Mouse (Mus musculus) CH12.LX (cell line): ENCODE measurements at regions not wholly inside any gene's neighbourhood (a gene's known extent, or its start where the extent isn't known, plus 50 kb on each side); places are given as distances from the start of the nearest gene placed in this dataset.

ENCODE experiments used
- DNase-seq: peaks from one replicate; pipeline ENCODE4 v3.0.0-alpha.2; 2013; ENCODE audit errors: extremely low read depth
- H3K27ac ChIP-seq: 2 replicates; pipeline ENCODE4 v1.5.1; 2012; ENCODE audit warnings: low read depth, mild to moderate bottlenecking, control low read depth, moderate library complexity; ENCODE audit not compliant: insufficient read depth
- H3K27me3 ChIP-seq: replicated peaks from 2 replicates; pipeline ENCODE3; 2012; ENCODE audit warnings: inconsistent platforms
- H3K36me3 ChIP-seq, 2 experiments: replicated peaks in 1 of 2; 2 replicates each; pipeline versions ENCODE3 to v1.6.1; 2012; ENCODE audit warnings: inconsistent platforms in 1 of 2, low read length in 1 of 2, mild to moderate bottlenecking in 1 of 2, mixed read lengths in 1 of 2, moderate library complexity in 1 of 2; ENCODE audit not compliant: control insufficient read depth in 1 of 2, insufficient read depth in 1 of 2
- H3K4me1 ChIP-seq, 2 experiments: 2 replicates each; pipeline ENCODE4 v1.6.1; 2012; ENCODE audit warnings: inconsistent platforms in 1 of 2, moderate library complexity in 1 of 2; ENCODE audit not compliant: insufficient read depth in 2 of 2, control insufficient read depth in 1 of 2
- H3K4me2 ChIP-seq: 2 replicates; pipeline ENCODE4 v1.6.1; 2012; ENCODE audit warnings: low read depth, mild to moderate bottlenecking, control low read depth; ENCODE audit not compliant: poor library complexity, insufficient read depth, severe bottlenecking
- H3K4me3 ChIP-seq, 3 experiments: fragments of 150-350 bp in 1 of 3; sonication (generic) in 1 of 3; replicated peaks in 1 of 3; 2 replicates each; pipeline versions ENCODE3 to v1.5.1; 2011 to 2012; ENCODE audit warnings: low read depth in 2 of 3, low read length in 2 of 3, mild to moderate bottlenecking in 2 of 3, moderate library complexity in 2 of 3, control low read depth in 1 of 3, improper control_type of control experiment in 1 of 3, inconsistent platforms in 1 of 3, mixed read lengths in 1 of 3; ENCODE audit not compliant: poor library complexity in 1 of 3
- H3K79me2 ChIP-seq: replicated peaks from 2 replicates; pipeline ENCODE4 v1.6.1; 2012; ENCODE audit warnings: mild to moderate bottlenecking, moderate library complexity; ENCODE audit not compliant: control insufficient read depth, poor library complexity, insufficient read depth, severe bottlenecking; ENCODE audit errors: extremely low read depth
- H3K9ac ChIP-seq: 2 replicates; pipeline ENCODE4 v1.6.1; 2012; ENCODE audit warnings: low read depth, mild to moderate bottlenecking, control low read depth, moderate library complexity; ENCODE audit not compliant: insufficient read depth
- H3K9me3 ChIP-seq: replicated peaks from 2 replicates; pipeline ENCODE3; 2012; ENCODE audit warnings: low read length, inconsistent platforms, mixed read lengths
- CHD1 ChIP-seq: IDR thresholded peaks from 2 replicates; pipeline ENCODE4 v1.6.1; 2012; ENCODE audit warnings: low read depth, low read length, improper control_type of control experiment, inconsistent platforms
- E2F4 ChIP-seq: IDR thresholded peaks from 2 replicates; pipeline ENCODE4 v1.6.1; 2011; ENCODE audit warnings: low read depth, low read length, improper control_type of control experiment; ENCODE audit not compliant: insufficient replicate concordance
- ELF1 ChIP-seq: IDR thresholded peaks from 2 replicates; pipeline ENCODE4 v1.6.1; 2014; ENCODE audit warnings: low read depth, mild to moderate bottlenecking, inconsistent platforms, low read length, improper control_type of control experiment
- EP300 ChIP-seq: IDR thresholded peaks from 2 replicates; pipeline ENCODE4 v1.6.1; 2011; ENCODE audit warnings: low read length, improper control_type of control experiment
- ETS1 ChIP-seq: conservative IDR thresholded peaks from 2 replicates; pipeline ENCODE4 v1.6.1; 2012; ENCODE audit warnings: low read depth, mild to moderate bottlenecking, inconsistent platforms, low read length, improper control_type of control experiment, moderate library complexity
- GABPA ChIP-seq: IDR thresholded peaks from 2 replicates; pipeline ENCODE4 v1.6.1; 2012; ENCODE audit warnings: low read depth, low read length, improper control_type of control experiment, inconsistent platforms; ENCODE audit not compliant: insufficient replicate concordance
- HCFC1 ChIP-seq: IDR thresholded peaks from 2 replicates; pipeline ENCODE4 v1.6.1; 2012; ENCODE audit warnings: low read depth, mild to moderate bottlenecking, inconsistent platforms, low read length, improper control_type of control experiment
- IRF4 ChIP-seq: IDR thresholded peaks from 2 replicates; pipeline ENCODE4 v1.6.1; 2014; ENCODE audit warnings: low read depth, mild to moderate bottlenecking, inconsistent platforms, low read length, improper control_type of control experiment
- JUN ChIP-seq: IDR thresholded peaks from 2 replicates; pipeline ENCODE4 v1.6.1; 2011; ENCODE audit warnings: low read depth, mild to moderate bottlenecking, low read length, improper control_type of control experiment, moderate library complexity; ENCODE audit not compliant: insufficient read depth
- KAT2A ChIP-seq: IDR thresholded peaks from 2 replicates; pipeline ENCODE4 v1.6.1; 2012; ENCODE audit warnings: low read length, improper control_type of control experiment, inconsistent platforms; ENCODE audit not compliant: insufficient replicate concordance
- MAX ChIP-seq: IDR thresholded peaks from 2 replicates; pipeline ENCODE4 v1.6.1; 2011; ENCODE audit warnings: low read length, improper control_type of control experiment
- MAZ ChIP-seq: IDR thresholded peaks from 2 replicates; pipeline ENCODE4 v1.6.1; 2012; ENCODE audit warnings: low read depth, mild to moderate bottlenecking, inconsistent platforms, low read length, improper control_type of control experiment, moderate library complexity
- NRF1 ChIP-seq: IDR thresholded peaks from 2 replicates; pipeline ENCODE4 v1.6.1; 2014; ENCODE audit warnings: low read depth, mild to moderate bottlenecking, inconsistent platforms, low read length, improper control_type of control experiment, moderate library complexity
- PAX5 ChIP-seq: IDR thresholded peaks from 2 replicates; pipeline ENCODE4 v1.6.1; 2012; ENCODE audit warnings: low read length, inconsistent platforms, mixed read lengths
- POLR2A ChIP-seq: IDR thresholded peaks from 2 replicates; pipeline ENCODE4 v1.6.1; 2011; ENCODE audit warnings: low read depth, mild to moderate bottlenecking, improper control_type of control experiment, low read length
- POLR2AphosphoS2 ChIP-seq: IDR thresholded peaks from 2 replicates; pipeline ENCODE4 v1.6.1; 2011; ENCODE audit warnings: low read depth, low read length, improper control_type of control experiment
- RAD21 ChIP-seq: IDR thresholded peaks from 2 replicates; pipeline ENCODE4 v1.6.1; 2011; ENCODE audit warnings: low read depth, mild to moderate bottlenecking, low read length, improper control_type of control experiment, moderate library complexity
- RCOR1 ChIP-seq: conservative IDR thresholded peaks from 2 replicates; pipeline ENCODE4 v1.6.1; 2012; ENCODE audit warnings: low read depth, mild to moderate bottlenecking, inconsistent platforms, low read length, improper control_type of control experiment
- SIN3A ChIP-seq: IDR thresholded peaks from 2 replicates; pipeline ENCODE4 v1.6.1; 2012; ENCODE audit warnings: low read length, improper control_type of control experiment, inconsistent platforms
- TCF12 ChIP-seq: IDR thresholded peaks from 2 replicates; pipeline ENCODE4 v1.6.1; 2014; ENCODE audit warnings: low read depth, mild to moderate bottlenecking, inconsistent platforms, low read length, improper control_type of control experiment
- UBTF ChIP-seq: IDR thresholded peaks from 2 replicates; pipeline ENCODE4 v1.6.1; 2012; ENCODE audit warnings: low read depth, mild to moderate bottlenecking, inconsistent platforms, low read length, improper control_type of control experiment, moderate library complexity
- USF1 ChIP-seq: IDR thresholded peaks from 2 replicates; pipeline ENCODE4 v1.6.1; 2014; ENCODE audit warnings: low read depth, mild to moderate bottlenecking, inconsistent platforms, low read length, improper control_type of control experiment
- USF2 ChIP-seq: conservative IDR thresholded peaks from 2 replicates; pipeline ENCODE4 v1.6.1; 2011; ENCODE audit warnings: low read depth, low read length, improper control_type of control experiment
- ZC3H11A ChIP-seq: IDR thresholded peaks from 2 replicates; pipeline ENCODE4 v1.6.1; 2012; ENCODE audit warnings: low read depth, mild to moderate bottlenecking, inconsistent platforms, low read length, improper control_type of control experiment
- dilution Hi-C: fragments of 300-500 bp; cut with MboI; formaldehyde crosslinking; loops from 2 replicates; pipeline ENCODE4 v1.14.3; 2020; ENCODE audit warnings: low sequenced_read_pairs; ENCODE audit not compliant: extremely low pct_unique_long_range_greater_than_20kb, extremely low pct_ligation_motif_present
- in situ Hi-C: fragments of 300-500 bp; cut with MboI; formaldehyde crosslinking; loops from 3 replicates; pipeline ENCODE4 v1.14.3; 2019; ENCODE audit warnings: low sequenced_read_pairs, low pct_ligation_motif_present, low pct_unique_long_range_greater_than_20kb, mixed read lengths

DNA sequence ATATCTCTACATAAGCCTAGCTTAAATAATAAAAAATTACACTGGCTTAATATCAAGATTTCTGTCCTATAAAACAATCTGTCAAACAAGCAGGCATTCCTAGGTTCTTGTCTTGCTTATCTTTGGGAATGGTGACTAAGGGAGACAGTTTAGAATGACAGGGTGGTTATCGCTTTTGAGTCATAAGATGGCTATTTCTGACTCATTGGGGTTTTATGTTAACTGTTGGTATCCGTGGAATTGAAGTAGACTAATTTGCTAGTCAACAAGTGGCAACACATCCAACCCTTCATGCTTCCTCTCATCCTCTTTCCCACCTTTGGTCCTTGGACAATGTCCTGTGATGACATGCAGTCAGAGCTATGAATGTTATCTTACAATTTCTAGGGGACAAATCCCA, 328.0 kb downstream of the Cps1 start:
- Histone ChIP-seq H3K4me2 (no peak overlapping the region), H3K9me3 (no peaks in the 10 kb centered on the region), H3K27ac (no peak overlapping the region), H3K36me3 (no peaks in the 10 kb centered on the region), H3K27me3 (no peaks in the 10 kb centered on the region), H3K79me2 (no peaks in the 10 kb centered on the region), H3K4me1 (no peaks in the 10 kb centered on the region), H3K9ac (no peak overlapping the region), H3K4me3 (no peak overlapping the region)
- TF ChIP-seq TCF12 (no peak), HCFC1 (no peak), E2F4 (no peak), POLR2AphosphoS2 (no peak), MAZ (no peak), RAD21 (no peak)
- DNase-seq, result no peak
- in situ Hi-C loops (no loop called here), dilution Hi-C loops (no loop called here)

DNA sequence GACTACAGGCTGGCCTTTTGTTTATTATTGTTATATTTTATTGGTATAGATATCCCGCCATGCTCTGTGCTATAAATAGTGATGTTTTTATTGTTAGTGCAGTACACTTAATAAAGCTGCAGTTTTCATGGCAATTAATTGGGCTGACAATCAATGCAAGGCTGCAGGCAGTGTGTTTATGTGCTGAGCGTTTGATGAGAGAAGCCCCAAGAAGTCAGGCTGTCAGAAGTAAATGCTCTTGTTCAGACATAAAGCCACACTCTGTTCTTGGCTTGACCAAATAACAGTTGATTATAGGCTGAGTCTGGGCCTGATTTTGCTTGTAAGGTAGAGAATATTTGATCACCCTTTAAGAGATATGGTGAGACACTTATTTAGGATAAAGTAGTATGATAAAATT, 341.4 kb downstream of the Cps1 start:
- no peak overlapping the region for H3K9ac ChIP-seq
- no peaks in the 10 kb centered on the region for H3K27me3 ChIP-seq
- H3K4me1 ChIP-seq, result no peaks in the 10 kb centered on the region
- no peak overlapping the region for H3K27ac ChIP-seq
- no peaks in the 10 kb centered on the region for H3K79me2 ChIP-seq
- H3K9me3 ChIP-seq, result no peaks in the 10 kb centered on the region
- H3K4me3 ChIP-seq, result no peak overlapping the region
- TF ChIP-seq USF1 (no peak), CHD1 (no peak), ETS1 (no peak), SIN3A (no peak), HCFC1 (no peak)
- DNase-seq, result no peak
- dilution Hi-C loops (no loop called here), in situ Hi-C loops (no loop called here)
- H3K4me2 ChIP-seq, result no peak overlapping the region
- no peaks in the 10 kb centered on the region for H3K36me3 ChIP-seq

DNA sequence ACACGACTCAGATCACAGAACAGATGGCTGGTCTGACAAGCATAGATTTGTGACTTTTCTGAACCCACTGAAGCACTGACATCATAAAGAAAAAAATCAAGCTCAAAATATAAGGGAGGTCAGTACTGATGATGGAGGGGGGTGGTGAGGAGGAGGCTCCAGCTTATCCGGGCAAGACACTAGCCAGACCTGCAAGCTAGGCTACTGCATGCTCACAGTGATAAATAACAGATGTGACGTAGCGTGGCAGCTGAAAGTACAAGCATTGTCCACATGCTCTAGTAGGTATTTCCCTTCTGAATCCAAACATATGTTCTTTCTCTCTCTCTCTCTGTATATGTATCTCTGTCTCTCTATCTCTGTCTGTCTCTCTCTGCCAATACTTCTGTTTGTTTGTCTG, 342.7 kb downstream of the Cps1 start:
- TF ChIP-seq PAX5 (no peak), MAZ (no peak), CHD1 (no peak), IRF4 (no peak), ELF1 (no peak), JUN (no peak), ZC3H11A (no peak), MAX (no peak), E2F4 (no peak), POLR2AphosphoS2 (no peak), USF1 (no peak), RCOR1 (no peak), USF2 (no peak), KAT2A (no peak), UBTF (no peak), GABPA (no peak), TCF12 (no peak), POLR2A (no peak), NRF1 (no peak), EP300 (no peak)
- Histone ChIP-seq H3K4me3 (no peak overlapping the region), H3K36me3 (no peaks in the 10 kb centered on the region), H3K9me3 (no peaks in the 10 kb centered on the region), H3K79me2 (no peaks in the 10 kb centered on the region), H3K4me1 (no peaks in the 10 kb centered on the region), H3K4me2 (no peak overlapping the region), H3K27ac (no peak overlapping the region), H3K9ac (no peak overlapping the region), H3K27me3 (no peaks in the 10 kb centered on the region)
- no peak for DNase-seq
- dilution Hi-C loops (no loop called here), in situ Hi-C loops (no loop called here)
